Mouse (Mus musculus) forebrain, embryonic 11.5 days (tissue): ENCODE results near the gene Fcna. TPM values are rescaled to one million over a fixed set of nuclear protein-coding genes. Genes with fewer than 3 reads are reported as not detected.

Source experiments
- ATAC-seq: fragments of 200-750 bp; cut with Nextera tagmentation; replicated peaks from 2 replicates; pipeline ENCODE4 v1.8.0; 2017; ENCODE audit warnings: moderate TSS enrichment; ENCODE audit not compliant: low FRiP score
- DNase-seq: peaks from one replicate; pipeline ENCODE4 v3.0.0-alpha.2; 2017; ENCODE audit warnings: low spot score
- H3K27ac ChIP-seq: fragments of 300-500 bp; sonication (generic); 2 replicates; pipeline ENCODE4 v1.5.1; 2014; ENCODE audit warnings: low read depth, low read length
- H3K27me3 ChIP-seq: fragments of 300-500 bp; sonication (generic); 2 replicates; pipeline ENCODE4 v1.6.1; 2014; ENCODE audit warnings: mild to moderate bottlenecking, low read length, mixed read lengths; ENCODE audit not compliant: control insufficient read depth, insufficient read depth
- H3K36me3 ChIP-seq: fragments of 300-500 bp; sonication (generic); 2 replicates; pipeline ENCODE4 v1.6.1; 2014; ENCODE audit warnings: mild to moderate bottlenecking, low read length, moderate library complexity, mixed read lengths; ENCODE audit not compliant: control insufficient read depth, insufficient read depth
- H3K4me1 ChIP-seq: fragments of 300-500 bp; sonication (generic); replicated peaks from 2 replicates; pipeline ENCODE4 v1.6.1; 2014; ENCODE audit warnings: low read length, mixed read lengths; ENCODE audit not compliant: control insufficient read depth, insufficient read depth
- H3K4me2 ChIP-seq: fragments of 300-500 bp; sonication (generic); 2 replicates; pipeline ENCODE4 v1.6.1; 2014; ENCODE audit warnings: low read depth, mild to moderate bottlenecking, low read length, moderate library complexity, mixed read lengths; ENCODE audit not compliant: severe bottlenecking
- H3K4me3 ChIP-seq: fragments of 300-500 bp; sonication (generic); 2 replicates; pipeline ENCODE4 v1.5.1; 2014; ENCODE audit warnings: low read depth, low read length
- H3K9ac ChIP-seq: fragments of 300-500 bp; sonication (generic); 2 replicates; pipeline ENCODE4 v1.6.1; 2014; ENCODE audit warnings: low read length
- H3K9me3 ChIP-seq: fragments of 300-500 bp; sonication (generic); 2 replicates; pipeline ENCODE4 v1.6.1; 2016; ENCODE audit warnings: low read length, mixed read lengths; ENCODE audit not compliant: control insufficient read depth
- WGBS: fragments of 180-500 bp; shearing (Covaris S2); extraction: QIAGEN DNeasy Blood & Tissue Kit; methylation state at CpG from one replicate; pipeline ENCODE4 v1.1.7; 2014; 5-methylcytosine and 5-hydroxymethylcytosine counted together
- polyA plus RNA-seq: library from polyadenylated mRNA; unstranded; fragments of >200 nt; fragmentation: Nextera tagmentation; extraction: Ambion mirVana; gene quantifications from 2 replicates; pipeline ENCODE4 v1.2.1, GENCODE M21; 2014

Fcna gene
- polyA plus RNA-seq: 0.95 and 0.97 TPM in 2 replicates

- no peak within 1 kb of the TSS for H3K4me2 ChIP-seq
- ATAC-seq (no peak), DNase-seq (no peak)
- no peak within 1 kb of the TSS for H3K4me3 ChIP-seq
- no peak within 1 kb of the TSS for H3K27ac ChIP-seq
- WGBS: 80% methylated on average over 6 of the region's 6 CpGs
- no peaks in the 10 kb centered on the region for H3K4me1 ChIP-seq
- no peaks in the 10 kb centered on the region for H3K36me3 ChIP-seq
- no peaks in the 10 kb centered on the region for H3K9me3 ChIP-seq
- H3K27me3 ChIP-seq: no peaks in the 10 kb centered on the region; the same call in 1 of the 2 replicates
- H3K9ac ChIP-seq: no peak within 1 kb of the TSS
These were observed at the start of gene Fcna for GRCm38 (mm10) chr2:25627811-25628210. Gene Fcna (minus strand): TSS chr2:25628030.

- no peak for DNase-seq
- Histone ChIP-seq H3K4me3 (no peak within 1 kb of the TSS), H3K4me2 (no peak within 1 kb of the TSS), H3K9me3 (no peaks in the 10 kb centered on the region), H3K4me1 (no peaks in the 10 kb centered on the region), H3K27me3 (no peaks in the 10 kb centered on the region), H3K27ac (no peak within 1 kb of the TSS), H3K36me3 (no peaks in the 10 kb centered on the region), H3K9ac (no peak within 1 kb of the TSS)
- ATAC-seq: no peak
- 91% methylated on average over 3 of the region's 3 CpGs for WGBS
These were observed 48.7 kb upstream of the Fcna start, which contains the start of gene Lcn6 for GRCm38 (mm10) chr2:25676486-25676885. Gene Lcn6 (plus strand): TSS chr2:25676786.

- no peaks in the 10 kb centered on the region for H3K9me3 ChIP-seq
- H3K4me2 ChIP-seq: no peak overlapping the region
- 76% methylated on average over 1 of the region's 1 CpGs for WGBS
- H3K36me3 ChIP-seq: no peaks in the 10 kb centered on the region
- ATAC-seq (no peak), DNase-seq (peak; percentile 13)
- H3K4me1 ChIP-seq: no peaks in the 10 kb centered on the region
- H3K27me3 ChIP-seq: no peaks in the 10 kb centered on the region
- no peak overlapping the region for H3K9ac ChIP-seq
- no peak overlapping the region for H3K4me3 ChIP-seq
- no peak overlapping the region for H3K27ac ChIP-seq
These were observed 38.7 kb upstream of the Fcna start for GRCm38 (mm10) chr2:25666516-25666915.

GRCm38 (mm10) chr2:25664125-25664524 lies 36.3 kb upstream of the Fcna start:
- no peaks in the 10 kb centered on the region for H3K9me3 ChIP-seq
- 87% methylated on average over 5 of the region's 5 CpGs for WGBS
- H3K4me3 ChIP-seq: no peak overlapping the region
- no peaks in the 10 kb centered on the region for H3K4me1 ChIP-seq
- no peak for DNase-seq
- no peak for ATAC-seq
- no peak overlapping the region for H3K4me2 ChIP-seq
- no peaks in the 10 kb centered on the region for H3K36me3 ChIP-seq
- H3K27me3 ChIP-seq: no peaks in the 10 kb centered on the region
- no peak overlapping the region for H3K9ac ChIP-seq
- H3K27ac ChIP-seq: no peak overlapping the region

GRCm38 (mm10) chr2:25663511-25663910 lies 35.7 kb upstream of the Fcna start:
- H3K9ac ChIP-seq: no peak overlapping the region
- peak; percentile 70 for DNase-seq
- no peak overlapping the region for H3K4me3 ChIP-seq
- H3K36me3 ChIP-seq: no peaks in the 10 kb centered on the region
- H3K9me3 ChIP-seq: no peaks in the 10 kb centered on the region
- H3K27me3 ChIP-seq: no peaks in the 10 kb centered on the region
- H3K4me2 ChIP-seq: no peak overlapping the region
- no peaks in the 10 kb centered on the region for H3K4me1 ChIP-seq
- 72% methylated on average over 1 of the region's 1 CpGs for WGBS
- no peak overlapping the region for H3K27ac ChIP-seq
- no peak for ATAC-seq

GRCm38 (mm10) chr2:25661245-25661970 lies 33.6 kb upstream of the Fcna start:
- ATAC-seq: no peak
- Histone ChIP-seq H3K27me3 (no peaks in the 10 kb centered on the region), H3K4me2 (no peak overlapping the region), H3K9me3 (no peaks in the 10 kb centered on the region), H3K4me1 (no peaks in the 10 kb centered on the region), H3K4me3 (no peak overlapping the region), H3K27ac (no peak overlapping the region), H3K36me3 (no peaks in the 10 kb centered on the region), H3K9ac (no peak overlapping the region)
- no peak for DNase-seq
- WGBS: 90% methylated on average over 6 of the region's 6 CpGs

- 91% methylated on average over 8 of the region's 8 CpGs for WGBS
- Histone ChIP-seq H3K27ac (no peak overlapping the region), H3K4me1 (no peaks in the 10 kb centered on the region), H3K9me3 (no peaks in the 10 kb centered on the region), H3K27me3 (no peaks in the 10 kb centered on the region), H3K4me2 (no peak overlapping the region), H3K9ac (no peak overlapping the region), H3K36me3 (no peaks in the 10 kb centered on the region), H3K4me3 (no peak overlapping the region)
- DNase-seq (no peak), ATAC-seq (no peak)
These were observed 32.4 kb upstream of the Fcna start for GRCm38 (mm10) chr2:25660279-25660678.

GRCm38 (mm10) chr2:25657652-25658051 lies 29.8 kb upstream of the Fcna start, which contains the start of gene Lcn5:
Gene Lcn5 (plus strand): TSS chr2:25657952.
- DNase-seq (no peak), ATAC-seq (no peak)
- no peaks in the 10 kb centered on the region for H3K27me3 ChIP-seq
- no peaks in the 10 kb centered on the region for H3K36me3 ChIP-seq
- no peaks in the 10 kb centered on the region for H3K9me3 ChIP-seq
- no peak within 1 kb of the TSS for H3K4me2 ChIP-seq
- H3K4me1 ChIP-seq: no peaks in the 10 kb centered on the region
- no peak within 1 kb of the TSS for H3K4me3 ChIP-seq
- no peak within 1 kb of the TSS for H3K9ac ChIP-seq
- H3K27ac ChIP-seq: no peak within 1 kb of the TSS

GRCm38 (mm10) chr2:25657246-25657645 lies 29.4 kb upstream of the Fcna start:
- ATAC-seq (no peak), DNase-seq (no peak)
- WGBS: 92% methylated on average over 4 of the region's 4 CpGs
- Histone ChIP-seq H3K27me3 (no peaks in the 10 kb centered on the region), H3K4me1 (no peaks in the 10 kb centered on the region), H3K9me3 (no peaks in the 10 kb centered on the region), H3K27ac (no peak overlapping the region), H3K4me2 (no peak overlapping the region), H3K4me3 (no peak overlapping the region), H3K9ac (no peak overlapping the region), H3K36me3 (no peaks in the 10 kb centered on the region)
